Mouse (Mus musculus) small intestine, adult 2 months (tissue): Measurements from ENCODE around the gene Gzmd.
"Not testable (repeated sequence)": the region's sequence is repeated elsewhere in the genome, so short reads cannot be mapped to it uniquely, and the experiment has no call there.

ENCODE experiments used
- CTCF ChIP-seq: fragments of 200-500 bp; IDR thresholded peaks from 2 replicates; pipeline ENCODE4 v1.5.1; 2012; ENCODE audit warnings: low read depth, mild to moderate bottlenecking, control low read depth, inconsistent platforms, low read length, moderate library complexity, mixed read lengths; ENCODE audit not compliant: insufficient replicate concordance, insufficient read length; ENCODE audit errors: extremely low read depth
- POLR2A ChIP-seq: fragments of 200-500 bp; IDR thresholded peaks from 2 replicates; pipeline ENCODE4 v1.6.1; 2012; ENCODE audit warnings: low read depth, mild to moderate bottlenecking, control low read depth, inconsistent platforms, low read length, moderate library complexity

- TF ChIP-seq POLR2A, CTCF: not testable (repeated sequence)
Measured at GRCm38 (mm10) chr14:56115531-56116310, 16.7 kb downstream of the Gzmd start.
